Mouse (Mus musculus): ENCODE data around the gene Snx33. TPM values are rescaled to one million over a fixed set of nuclear protein-coding genes. Genes with fewer than 3 reads are reported as not detected.

Snx33 gene
- polyA plus RNA-seq, 1 experiment, result 1.4 TPM

DNA sequence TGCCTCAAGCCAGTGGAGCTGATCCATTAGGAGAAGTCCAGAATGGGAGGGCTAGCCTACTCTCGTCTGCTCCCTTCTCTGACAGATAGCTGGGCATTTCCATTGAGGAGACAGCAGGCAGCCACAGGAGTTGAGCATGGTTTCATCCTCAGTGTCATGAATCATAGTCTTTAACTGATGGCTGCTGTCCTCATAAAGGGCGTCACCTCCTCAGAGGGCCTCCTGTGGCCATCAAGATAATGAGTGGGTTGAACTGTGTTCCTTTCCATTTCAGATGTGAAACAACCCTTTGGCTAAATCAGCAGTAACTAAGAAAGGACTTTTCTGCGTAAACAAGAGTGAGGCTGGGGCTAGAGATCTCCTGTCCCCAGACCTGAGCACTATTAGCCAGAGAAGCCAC lies 24.5 kb downstream of the Snx33 start:
- TF ChIP-seq GATA1 (IDR thresholded peaks at IDR 0.05; ENCODE audit: low read length), result no peak

DNA sequence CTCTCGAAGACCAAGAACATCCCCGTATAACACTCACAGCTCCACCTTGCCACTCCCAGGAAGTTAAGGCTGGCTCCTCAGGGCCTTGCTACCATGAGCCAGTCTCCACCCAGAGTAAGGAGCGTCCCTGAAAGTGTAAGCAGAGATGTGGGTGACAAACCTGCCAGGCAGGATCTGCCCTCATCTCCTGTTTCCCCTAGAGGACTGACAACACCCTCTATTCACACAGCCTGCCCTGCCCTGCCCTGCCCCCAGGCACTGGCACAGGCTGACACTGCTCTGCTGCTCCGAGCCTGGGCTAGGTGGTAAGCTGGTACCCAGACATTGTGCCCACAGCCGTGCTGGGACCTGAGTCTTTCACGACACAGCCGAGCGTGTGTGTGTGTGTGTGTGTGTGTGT lies 27.0 kb downstream of the Snx33 start:
- no peak for TF ChIP-seq GATA1 (IDR thresholded peaks at IDR 0.05; ENCODE audit: low read length)

DNA sequence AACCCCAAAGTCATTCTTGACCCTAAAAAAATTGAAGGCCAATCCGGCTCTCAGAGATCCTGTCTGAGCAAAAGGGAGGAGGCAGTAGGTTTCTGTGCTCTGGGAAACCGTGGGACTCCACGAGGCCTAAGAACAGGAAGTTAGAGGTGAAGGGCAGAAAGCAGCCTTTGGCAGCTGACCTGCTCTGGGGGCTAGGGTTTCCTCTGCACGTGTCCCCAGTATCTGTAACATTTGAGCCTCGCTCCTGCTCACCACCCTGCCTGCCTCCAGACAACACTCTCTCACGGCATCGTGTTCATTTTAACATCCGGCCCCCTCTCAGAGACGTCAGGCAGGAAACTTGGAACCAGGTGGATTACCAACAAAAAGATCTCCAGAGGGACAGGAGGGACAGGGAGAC lies 27.6 kb downstream of the Snx33 start:
- TF ChIP-seq GATA1 (IDR thresholded peaks at IDR 0.05; ENCODE audit: low read length), result no peak

DNA sequence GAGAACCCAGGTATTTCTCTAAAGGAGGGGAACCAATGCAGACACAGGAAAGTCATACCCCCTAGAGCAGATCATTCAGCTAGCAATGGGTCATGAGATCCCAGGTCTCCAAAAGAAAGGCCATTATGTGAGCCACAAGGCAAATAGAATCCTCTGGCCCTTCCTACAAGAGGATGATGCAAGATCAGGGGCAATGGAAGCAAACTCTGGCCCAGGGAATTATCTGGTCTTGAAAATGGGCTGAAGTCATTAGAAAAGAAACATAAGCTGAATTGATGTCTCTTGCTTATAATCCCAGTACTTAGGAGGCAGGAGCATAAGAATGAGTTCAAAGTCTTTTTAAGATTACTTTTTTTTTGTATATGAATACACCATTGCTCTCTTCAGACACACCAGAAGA lies 28.1 kb downstream of the Snx33 start:
- no peak for TF ChIP-seq GATA1 (IDR thresholded peaks at IDR 0.05; ENCODE audit: low read length)

DNA sequence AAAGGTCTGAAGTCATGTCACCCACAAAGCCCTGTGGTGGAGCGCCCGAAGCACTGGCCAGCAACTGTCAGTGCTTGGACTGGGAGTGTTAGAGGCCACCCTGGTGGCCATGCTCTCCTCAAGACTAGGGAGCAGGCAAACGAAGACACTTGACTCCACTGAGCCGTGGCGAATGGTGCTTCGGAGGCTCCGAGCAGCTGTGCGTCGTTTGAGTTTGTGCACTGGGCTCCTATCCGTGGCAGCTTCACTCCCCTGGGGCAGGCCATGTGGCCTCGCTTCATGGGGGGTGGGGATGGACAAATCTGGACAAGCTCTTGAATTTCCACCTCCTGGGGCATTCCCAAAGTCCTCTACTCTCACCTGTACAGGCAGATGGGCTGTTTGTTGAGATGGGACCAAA lies 28.8 kb downstream of the Snx33 start:
- no peak for TF ChIP-seq GATA1 (IDR thresholded peaks at IDR 0.05; ENCODE audit: low read length)

DNA sequence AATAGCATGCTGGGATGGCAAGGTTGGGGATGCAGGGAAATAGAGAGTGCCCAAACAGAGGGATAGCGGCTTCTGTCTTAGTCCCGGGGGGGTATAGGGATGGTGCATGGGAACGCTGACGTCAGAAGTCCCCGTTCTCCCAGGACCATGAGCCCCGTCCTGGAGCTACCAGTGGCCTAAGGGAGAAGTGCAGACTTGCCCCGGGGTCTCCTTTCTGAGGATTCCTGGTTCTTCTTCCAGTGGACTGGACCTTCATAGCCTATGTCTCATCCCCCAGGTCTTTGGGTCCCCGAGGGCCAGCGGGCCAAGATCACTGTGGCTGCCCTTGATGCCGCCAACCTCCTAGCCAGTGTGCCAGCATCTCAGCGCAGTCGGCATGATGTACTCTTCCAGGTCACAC lies 31.4 kb downstream of the Snx33 start:
- TF ChIP-seq GATA1 (IDR thresholded peaks at IDR 0.05; ENCODE audit: low read length), result no peak

DNA sequence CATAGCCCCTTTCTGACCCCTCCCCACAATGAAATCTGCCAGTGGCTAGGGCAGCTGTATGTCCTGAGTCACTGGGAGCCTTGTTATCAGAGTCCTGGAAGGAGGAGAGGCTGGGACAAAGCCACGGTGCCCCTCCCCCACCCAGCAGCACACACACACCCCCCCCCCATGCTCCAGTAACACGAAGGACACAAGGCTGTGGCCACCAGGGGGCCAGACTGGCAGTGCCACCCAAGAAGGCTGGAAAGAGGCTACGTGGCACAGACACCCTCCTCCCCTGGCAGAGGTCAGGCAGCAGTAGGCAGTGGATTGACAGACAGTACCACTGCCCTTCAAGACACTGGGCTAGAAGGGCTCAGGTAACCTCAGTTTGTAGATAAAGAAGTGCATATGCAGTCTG lies 34.2 kb downstream of the Snx33 start:
- TF ChIP-seq GATA1 (IDR thresholded peaks at IDR 0.05; ENCODE audit: low read length), result no peak

DNA sequence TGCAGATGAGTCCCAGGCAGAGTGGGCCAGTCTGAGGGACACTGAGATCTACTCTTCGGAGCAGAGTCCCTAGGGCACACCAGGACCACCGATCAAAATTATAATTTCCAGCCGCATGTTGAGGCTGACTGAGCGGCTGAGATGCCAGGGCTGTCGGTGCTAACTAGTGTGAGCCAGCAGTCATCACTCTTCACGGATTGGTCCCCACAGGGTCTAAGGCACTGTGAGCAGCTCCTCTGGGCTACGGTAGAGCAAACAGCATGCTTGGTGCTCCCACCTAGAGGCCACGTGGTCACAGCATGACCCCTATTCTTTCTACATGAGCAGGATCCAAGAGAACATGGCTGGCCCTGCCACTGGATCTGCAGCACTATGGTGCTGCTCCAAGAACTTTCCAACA lies 34.9 kb downstream of the Snx33 start:
- TF ChIP-seq GATA1 (IDR thresholded peaks at IDR 0.05; ENCODE audit: low read length), result no peak

DNA sequence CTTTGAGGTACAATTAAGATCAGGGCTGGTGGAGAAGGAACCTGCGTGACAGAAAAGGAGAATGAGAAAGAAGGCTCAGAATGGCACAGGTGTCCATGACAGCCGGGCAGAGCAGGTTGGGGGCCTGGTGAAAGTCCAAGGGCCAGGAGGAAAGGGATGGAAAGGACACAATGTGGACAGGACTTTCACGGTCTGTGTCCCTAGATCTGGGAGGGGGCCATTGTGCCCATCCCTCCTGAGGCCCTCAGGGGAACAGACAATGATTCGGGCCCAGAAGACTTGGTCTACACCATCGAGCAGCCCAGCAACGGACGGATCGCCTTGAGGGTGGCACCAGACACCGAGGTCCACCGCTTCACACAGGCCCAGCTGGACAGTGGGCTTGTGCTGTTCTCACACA lies 36.1 kb downstream of the Snx33 start:
- no peak for TF ChIP-seq GATA1 (IDR thresholded peaks at IDR 0.05; ENCODE audit: low read length)

DNA sequence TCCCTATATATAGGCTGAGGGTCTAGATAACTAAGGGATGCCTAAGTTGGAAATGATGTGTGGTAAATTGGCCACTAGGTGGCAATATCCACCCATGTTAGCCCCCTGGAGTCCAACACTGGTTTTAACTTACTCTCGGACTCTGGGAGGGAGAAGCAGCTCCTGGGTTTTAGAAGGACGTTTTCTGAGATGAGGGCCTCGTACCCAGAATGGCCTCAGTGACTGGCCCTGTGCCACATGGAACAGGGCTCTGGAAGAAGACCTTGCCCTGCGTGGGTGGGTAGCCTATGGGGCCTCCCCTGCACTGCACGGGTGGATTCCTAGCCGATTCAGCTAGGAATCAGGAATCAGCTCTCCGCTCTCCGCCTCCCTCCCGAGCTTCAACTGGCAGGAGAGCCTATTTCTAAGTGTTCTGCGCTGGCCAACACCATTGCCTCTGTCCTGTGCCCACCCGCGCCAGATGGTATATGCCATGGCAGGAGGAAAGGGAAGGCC lies 36.6 kb downstream of the Snx33 start:
- TF ChIP-seq GATA1 (IDR thresholded peaks at IDR 0.05; ENCODE audit: low read length), result no peak

DNA sequence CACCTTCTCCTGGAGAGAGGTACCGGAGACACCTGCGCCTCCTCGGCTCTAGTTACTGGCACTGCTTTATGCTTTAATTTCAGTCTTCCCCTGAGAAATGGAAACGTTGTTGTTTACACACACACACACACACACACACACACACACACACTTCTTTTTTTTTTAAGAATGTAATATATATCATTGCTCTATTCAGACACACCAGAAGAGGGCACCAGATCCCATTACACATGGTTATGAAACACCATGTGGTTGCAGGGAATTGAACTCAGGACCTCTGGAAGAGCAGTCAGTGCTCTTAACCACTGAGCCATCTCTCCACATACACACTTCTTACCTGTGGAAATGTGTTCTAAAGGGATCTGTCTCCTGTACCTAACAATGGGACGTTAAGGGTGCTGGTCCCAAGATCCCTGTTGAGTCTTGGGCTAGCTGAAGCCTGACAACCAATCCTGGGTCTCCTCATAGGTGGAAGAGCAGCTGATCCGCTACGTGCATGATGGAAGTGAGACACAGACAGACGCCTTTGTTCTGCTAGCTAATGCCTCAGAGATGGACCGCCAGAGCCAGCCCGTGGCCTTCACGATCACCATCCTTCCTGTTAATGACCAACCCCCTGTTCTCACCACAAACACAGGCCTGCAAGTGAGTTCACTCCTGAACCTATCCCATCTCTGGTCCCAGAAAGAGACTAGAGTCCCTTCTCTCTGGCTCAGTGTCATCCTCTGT lies 37.5 kb downstream of the Snx33 start:
- no peak for TF ChIP-seq GATA1 (IDR thresholded peaks at IDR 0.05; ENCODE audit: low read length)

DNA sequence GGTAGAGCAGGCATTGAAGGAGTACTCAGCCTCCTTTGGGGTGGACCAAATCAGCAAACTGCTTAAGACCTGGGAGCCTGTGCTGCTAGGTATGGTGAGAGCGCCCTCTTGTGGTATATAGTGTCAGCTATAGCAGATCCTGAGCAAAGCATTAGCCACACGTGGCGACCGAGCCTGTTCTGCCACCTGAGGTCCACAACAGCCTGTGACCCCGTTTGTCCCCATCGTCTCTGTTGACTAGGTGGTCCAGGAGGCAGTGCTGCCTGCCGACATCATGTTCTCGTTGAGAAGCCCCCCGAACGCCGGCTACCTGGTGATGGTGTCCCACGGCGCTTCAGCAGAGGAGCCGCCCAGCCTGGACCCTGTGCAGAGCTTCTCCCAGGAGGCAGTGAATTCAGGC lies 38.4 kb downstream of the Snx33 start:
- no peak for TF ChIP-seq GATA1 (IDR thresholded peaks at IDR 0.05; ENCODE audit: low read length)

DNA sequence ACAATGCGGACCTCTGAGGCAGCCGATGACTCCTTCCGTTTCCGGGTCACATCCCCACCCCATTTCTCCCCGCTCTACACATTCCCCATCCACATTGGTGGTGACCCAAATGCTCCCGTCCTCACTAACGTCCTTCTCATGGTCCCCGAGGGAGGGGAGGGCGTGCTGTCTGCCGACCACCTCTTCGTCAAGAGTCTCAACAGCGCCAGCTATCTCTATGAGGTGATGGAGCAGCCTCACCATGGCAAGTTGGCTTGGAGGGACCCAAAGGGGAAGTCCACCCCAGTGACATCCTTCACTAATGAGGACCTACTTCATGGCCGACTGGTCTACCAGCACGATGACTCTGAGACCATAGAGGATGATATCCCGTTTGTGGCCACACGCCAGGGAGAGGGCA lies 40.6 kb downstream of the Snx33 start:
- TF ChIP-seq GATA1 (IDR thresholded peaks at IDR 0.05; ENCODE audit: low read length), result no peak

DNA sequence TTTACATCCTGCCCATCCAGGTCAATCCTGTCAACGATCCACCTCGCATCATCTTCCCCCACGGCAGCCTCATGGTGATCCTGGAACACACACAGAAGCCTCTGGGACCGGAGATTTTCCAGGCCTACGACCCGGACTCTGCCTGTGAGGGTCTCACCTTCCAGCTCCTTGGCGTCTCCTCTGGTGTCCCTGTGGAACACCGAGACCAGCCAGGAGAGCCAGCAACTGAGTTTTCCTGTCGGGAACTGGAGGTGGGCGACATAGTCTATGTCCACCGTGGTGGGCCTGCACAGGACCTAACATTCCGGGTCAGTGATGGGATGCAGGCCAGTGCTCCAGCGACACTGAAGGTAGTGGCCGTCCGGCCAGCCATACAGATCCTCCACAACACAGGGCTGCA lies 41.6 kb downstream of the Snx33 start:
- no peak for TF ChIP-seq GATA1 (IDR thresholded peaks at IDR 0.05; ENCODE audit: low read length)

DNA sequence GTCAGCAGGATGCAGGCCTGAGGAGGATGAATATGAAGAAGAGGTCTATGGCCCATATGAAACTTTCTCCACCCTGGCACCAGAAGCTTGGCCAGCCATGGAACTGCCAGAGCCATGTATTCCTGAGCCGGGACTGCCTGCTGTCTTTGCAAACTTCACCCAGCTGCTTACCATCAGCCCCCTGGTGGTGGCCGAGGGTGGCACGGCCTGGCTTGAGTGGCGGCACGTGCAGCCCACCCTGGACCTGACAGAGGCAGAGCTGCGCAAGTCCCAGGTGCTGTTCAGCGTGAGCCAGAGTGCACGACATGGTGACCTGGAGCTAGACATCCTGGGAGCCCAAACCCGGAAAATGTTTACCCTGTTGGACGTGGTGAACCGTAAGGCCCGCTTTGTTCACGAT lies 42.1 kb downstream of the Snx33 start:
- no peak for TF ChIP-seq GATA1 (IDR thresholded peaks at IDR 0.05; ENCODE audit: low read length)

DNA sequence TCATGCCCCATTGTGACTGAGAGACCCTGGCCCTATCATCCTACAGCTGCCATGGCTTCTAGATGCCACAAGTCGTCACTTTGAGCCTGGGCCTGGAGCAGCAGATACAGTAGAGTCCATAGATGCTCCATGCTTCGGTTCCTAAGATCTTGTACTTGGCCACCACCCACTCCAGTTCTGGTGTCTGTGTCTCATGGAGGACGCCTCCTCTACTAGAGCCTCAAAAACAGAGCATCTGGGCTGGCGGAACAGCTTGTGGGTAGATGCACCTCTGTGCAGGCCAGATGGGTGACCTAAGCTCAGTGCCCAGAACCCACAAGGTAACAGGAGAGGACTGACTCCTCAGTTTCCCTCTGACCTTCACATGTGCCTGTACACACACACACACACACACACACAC lies 43.8 kb downstream of the Snx33 start:
- TF ChIP-seq GATA1 (IDR thresholded peaks at IDR 0.05; ENCODE audit: low read length), result no peak

DNA sequence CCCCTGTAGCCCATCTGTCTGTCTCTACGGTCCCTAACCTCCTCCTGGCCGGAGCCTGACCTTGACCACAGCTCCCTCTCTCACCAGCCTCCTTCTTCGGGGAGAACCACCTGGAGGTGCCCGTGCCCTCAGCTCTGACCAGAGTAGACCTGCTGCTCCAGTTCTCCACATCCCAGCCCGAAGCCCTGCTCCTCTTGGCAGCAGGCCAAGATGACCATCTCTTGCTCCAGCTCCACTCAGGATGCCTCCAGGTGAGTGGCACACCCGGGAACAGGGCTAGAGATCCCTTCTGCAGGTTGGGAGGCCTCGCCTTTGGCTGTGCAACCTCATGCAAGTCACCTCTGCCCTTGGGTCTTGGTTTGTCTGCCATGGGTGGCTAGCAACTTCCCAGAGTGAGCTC lies 44.7 kb downstream of the Snx33 start:
- TF ChIP-seq GATA1 (IDR thresholded peaks at IDR 0.05; ENCODE audit: low read length), result no peak

DNA sequence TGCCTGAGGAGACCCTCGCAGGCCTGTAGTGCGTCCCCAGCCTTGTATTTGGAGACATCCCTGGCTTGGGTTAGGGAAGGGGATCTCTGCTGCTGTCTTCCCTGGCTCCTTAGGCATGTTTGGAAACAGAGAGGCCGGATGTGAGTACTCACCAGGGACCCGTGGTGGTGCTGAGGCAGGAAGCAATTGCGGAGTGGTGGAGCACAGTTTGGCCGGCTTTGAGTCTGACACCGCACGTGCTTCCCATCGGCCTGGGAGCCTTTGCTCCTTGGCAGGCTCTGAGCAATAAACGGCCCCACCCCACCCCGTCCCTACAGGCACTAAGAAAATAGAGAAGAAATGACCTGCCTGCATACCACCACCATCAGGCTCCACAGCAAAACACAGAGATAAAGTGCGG lies 45.4 kb downstream of the Snx33 start:
- no peak for TF ChIP-seq GATA1 (IDR thresholded peaks at IDR 0.05; ENCODE audit: low read length)

All from G1E-ER4 (cell line).